Mouse (Mus musculus) lung, postnatal 36 days (tissue): ENCODE results near the gene Cbln3.
A peak's percentile ranks its signal among the peaks of the same experiment; 100 is the strongest.

Source experiments
- DNase-seq: peaks from one replicate; pipeline ENCODE4 v3.0.0; 2022; ENCODE audit warnings: mixed read lengths

Gene Cbln3

GRCm38 (mm10) chr14:55879623-55880022, 4.6 kb downstream of the Cbln3 start:
- DNase-seq: peak; percentile 92

GRCm38 (mm10) chr14:55878316-55878940, 5.8 kb downstream of the Cbln3 start:
- DNase-seq: no peak

GRCm38 (mm10) chr14:55877469-55878315, 6.5 kb downstream of the Cbln3 start:
- DNase-seq: no peak

- peak; percentile 83 for DNase-seq
These were observed 10.2 kb downstream of the Cbln3 start for GRCm38 (mm10) chr14:55873714-55874683.

GRCm38 (mm10) chr14:55873242-55873713, 10.9 kb downstream of the Cbln3 start:
- DNase-seq: no peak

GRCm38 (mm10) chr14:55872551-55872950, 11.6 kb downstream of the Cbln3 start:
- no peak for DNase-seq

GRCm38 (mm10) chr14:55872039-55872438, 12.2 kb downstream of the Cbln3 start:
- no peak for DNase-seq

- no peak for DNase-seq
These were observed 14.7 kb downstream of the Cbln3 start for GRCm38 (mm10) chr14:55869538-55869937.

GRCm38 (mm10) chr14:55868230-55869026, 15.8 kb downstream of the Cbln3 start:
- no peak for DNase-seq

GRCm38 (mm10) chr14:55866962-55867361, 17.2 kb downstream of the Cbln3 start:
- DNase-seq: peak; percentile 80

GRCm38 (mm10) chr14:55863773-55864172, 20.4 kb downstream of the Cbln3 start:
- peak; percentile 86 for DNase-seq

GRCm38 (mm10) chr14:55862970-55863369, 21.2 kb downstream of the Cbln3 start:
- DNase-seq: no peak

- no peak for DNase-seq
These were observed 22.0 kb downstream of the Cbln3 start for GRCm38 (mm10) chr14:55862186-55862585.

GRCm38 (mm10) chr14:55857588-55857987, 26.6 kb downstream of the Cbln3 start:
- peak; percentile 45 for DNase-seq

GRCm38 (mm10) chr14:55855101-55855561, 29.1 kb downstream of the Cbln3 start:
- peak; percentile 40 for DNase-seq

- DNase-seq: peak; percentile 26
These were observed 29.6 kb downstream of the Cbln3 start for GRCm38 (mm10) chr14:55854406-55855100.

- peak; percentile 80 for DNase-seq
These were observed 30.4 kb downstream of the Cbln3 start, which contains the start of gene Nynrin for GRCm38 (mm10) chr14:55853621-55854285. Gene Nynrin, plus strand, starts transcription at chr14:55854010.

- DNase-seq: no peak
These were observed 31.3 kb downstream of the Cbln3 start for GRCm38 (mm10) chr14:55852646-55853551.

GRCm38 (mm10) chr14:55850885-55851284, 33.3 kb downstream of the Cbln3 start:
- DNase-seq: no peak
